Mouse (Mus musculus) lung, adult 2 months (tissue): Measurements from ENCODE around the gene E2f7.

ENCODE experiments used
- CTCF ChIP-seq: fragments of 200-500 bp; IDR thresholded peaks from 2 replicates; pipeline ENCODE4 v1.5.1; 2011; ENCODE audit warnings: mild to moderate bottlenecking, low read length, control low read depth; ENCODE audit not compliant: insufficient read depth
- POLR2A ChIP-seq: fragments of 200-500 bp; IDR thresholded peaks from 2 replicates; pipeline ENCODE4 v1.6.1; 2011; ENCODE audit warnings: low read depth, mild to moderate bottlenecking, control low read depth, low read length, borderline replicate concordance; ENCODE audit errors: extremely low read depth

DNA sequence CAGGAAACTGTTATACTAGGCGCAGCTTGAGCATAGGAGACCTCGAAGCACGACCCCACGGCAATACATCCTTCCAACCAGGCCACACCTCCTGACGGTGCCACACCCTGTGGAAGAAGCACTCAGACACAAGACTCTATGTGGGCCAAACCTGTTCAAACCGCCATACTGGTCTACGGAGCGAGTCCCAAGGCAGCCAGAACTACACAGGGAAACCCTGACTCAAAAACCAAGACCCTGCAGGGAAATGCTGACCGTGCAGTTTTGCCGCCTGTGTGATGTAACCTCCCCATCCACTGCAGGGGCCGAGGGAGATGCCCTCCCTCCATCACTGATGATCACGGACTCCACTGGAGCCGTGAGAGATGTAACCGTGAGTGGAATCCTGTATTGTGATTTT lies 36.5 kb downstream of the E2f7 start:
- TF ChIP-seq POLR2A: no peak
- no peak for TF ChIP-seq CTCF
